Mouse (Mus musculus) intestine, embryonic 15.5 days (tissue): Measurements from ENCODE around the gene Plppr2. TPM values are rescaled to one million over a fixed set of nuclear protein-coding genes. Genes with fewer than 3 reads are reported as not detected.

ENCODE experiments used
- ATAC-seq: fragments of 200-750 bp; cut with Nextera tagmentation; 2 replicates; pipeline ENCODE4 v1.8.0; 2017; ENCODE audit warnings: moderate TSS enrichment, moderate library complexity
- H3K27ac ChIP-seq: fragments of 300-500 bp; sonication (generic); 2 replicates; pipeline ENCODE4 v1.5.1; 2015; ENCODE audit warnings: mild to moderate bottlenecking, inconsistent platforms
- H3K27me3 ChIP-seq: fragments of 300-500 bp; sonication (generic); replicated peaks from 2 replicates; pipeline ENCODE4 v1.6.1; 2015; ENCODE audit warnings: inconsistent platforms
- H3K36me3 ChIP-seq: fragments of 300-500 bp; sonication (generic); 2 replicates; pipeline ENCODE4 v1.6.1; 2015; ENCODE audit warnings: inconsistent platforms
- H3K4me1 ChIP-seq: fragments of 300-500 bp; sonication (generic); replicated peaks from 2 replicates; pipeline ENCODE4 v1.6.1; 2015; ENCODE audit warnings: inconsistent platforms
- H3K4me2 ChIP-seq: fragments of 300-500 bp; sonication (generic); replicated peaks from 2 replicates; pipeline ENCODE4 v1.6.1; 2015; ENCODE audit warnings: mild to moderate bottlenecking, inconsistent platforms
- H3K4me3 ChIP-seq: fragments of 300-500 bp; sonication (generic); replicated peaks from 2 replicates; pipeline ENCODE4 v1.5.1; 2015; ENCODE audit warnings: inconsistent platforms
- H3K9ac ChIP-seq: fragments of 300-500 bp; sonication (generic); 2 replicates; pipeline ENCODE4 v1.6.1; 2015; ENCODE audit warnings: inconsistent platforms
- H3K9me3 ChIP-seq: fragments of 300-500 bp; sonication (generic); 2 replicates; pipeline ENCODE4 v1.6.1; 2016; ENCODE audit warnings: inconsistent platforms
- WGBS: fragments of 180-500 bp; shearing (Covaris S2); methylation state at CpG from one replicate; pipeline ENCODE4 v1.1.7; 2015; 5-methylcytosine and 5-hydroxymethylcytosine counted together
- polyA plus RNA-seq: library from polyadenylated mRNA; unstranded; fragments of >200 nt; fragmentation: Nextera tagmentation; extraction: Ambion mirVana; gene quantifications from 2 replicates; pipeline ENCODE4 v1.2.1, GENCODE M21; 2015

The Plppr2 gene
- 6.9 and 7.0 TPM in 2 replicates for polyA plus RNA-seq

DNA sequence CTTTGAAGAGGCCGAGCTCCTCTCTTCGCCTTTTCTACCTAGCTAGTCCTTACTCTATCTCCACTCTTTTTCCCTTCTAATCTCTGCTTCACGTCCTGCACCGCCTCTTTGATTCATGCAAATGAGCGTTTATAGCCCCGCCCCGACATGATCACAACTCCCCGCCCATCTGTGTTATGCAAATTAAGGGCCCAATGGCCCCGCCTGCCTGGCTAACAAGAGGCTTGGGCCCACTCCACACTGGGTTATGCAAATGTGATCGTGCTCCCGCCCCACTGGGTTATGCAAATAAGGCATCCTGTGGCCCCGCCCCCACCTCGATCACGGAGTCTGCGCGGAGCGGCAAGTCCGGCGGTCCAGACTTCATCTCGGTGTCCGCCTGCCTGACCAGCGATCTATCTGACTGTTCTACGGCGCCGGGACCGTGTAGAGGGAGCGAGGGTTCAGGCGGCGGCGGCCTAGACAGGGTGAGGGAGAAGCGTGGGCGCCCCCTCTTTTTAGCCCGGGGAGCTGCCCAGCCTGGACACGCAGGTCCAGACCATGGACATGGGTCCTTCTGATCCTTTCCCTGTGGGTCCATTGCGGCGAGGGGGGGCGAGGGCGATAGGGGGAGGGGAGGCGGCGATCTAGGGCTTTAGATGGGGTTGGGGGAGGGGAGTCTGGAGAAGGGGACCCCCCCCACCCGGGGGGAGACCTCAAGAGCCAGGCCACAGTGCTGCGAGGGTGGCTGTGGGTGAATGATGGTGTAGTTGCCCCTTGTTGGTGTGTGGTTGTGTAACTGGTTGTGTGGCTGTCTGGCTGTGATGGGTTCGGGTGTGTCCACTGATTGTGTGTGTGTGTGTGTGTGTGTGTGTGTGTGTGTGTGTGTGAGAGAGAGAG lies at the start of gene Plppr2:
Gene Plppr2, plus strand, starts transcription at position 342 of the 879 bp plus-strand sequence.
- Histone ChIP-seq H3K9me3 (no peaks in the 10 kb centered on the region), H3K27ac (0 out of 2 replicates have a peak within 1 kb of the TSS, but pooled peaks have one; percentile 14), H3K4me3 (peak within 1 kb of the TSS; percentile 60), H3K27me3 (no peaks in the 10 kb centered on the region), H3K9ac (peak within 1 kb of the TSS; percentile 46), H3K4me1 (0 out of 2 replicates have a peak, but pooled peaks cover 6% of the 10 kb centered on the region), H3K4me2 (peak within 1 kb of the TSS; percentile 73), H3K36me3 (no peaks in the 10 kb centered on the region)
- peak; percentile 99 for ATAC-seq
- WGBS = 2% methylated on average over 42 of the region's 43 CpGs

DNA sequence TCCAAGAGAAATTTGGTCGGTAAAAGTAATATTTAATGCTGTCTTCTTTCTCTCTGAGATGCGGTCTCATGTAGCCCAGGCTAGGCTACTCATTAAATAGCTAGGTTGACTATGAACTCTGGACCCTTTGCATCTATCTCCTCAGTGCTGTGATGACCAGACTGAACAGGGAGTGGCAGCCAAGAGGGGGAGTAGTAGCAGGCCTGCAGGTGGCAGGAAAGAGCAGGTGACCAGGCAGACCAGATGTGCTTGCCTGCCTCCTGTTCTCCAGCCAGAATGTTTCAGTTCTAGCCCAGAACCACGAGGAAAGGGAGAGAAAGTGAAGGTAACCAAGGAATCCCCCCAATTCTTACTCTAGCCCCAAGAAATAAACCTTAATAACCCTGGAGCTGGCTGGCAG lies 47.6 kb upstream of the Plppr2 start:
- Histone ChIP-seq H3K4me3 (no peak overlapping the region), H3K27ac (no peak overlapping the region), H3K9me3 (no peaks in the 10 kb centered on the region), H3K36me3 (no peaks in the 10 kb centered on the region), H3K4me2 (no peak overlapping the region), H3K4me1 (no peaks in the 10 kb centered on the region), H3K9ac (no peak overlapping the region), H3K27me3 (0 out of 2 replicates have a peak, but pooled peaks cover 4% of the 10 kb centered on the region)
- no peak for ATAC-seq
- 62% methylated on average over 3 of the region's 3 CpGs for WGBS

DNA sequence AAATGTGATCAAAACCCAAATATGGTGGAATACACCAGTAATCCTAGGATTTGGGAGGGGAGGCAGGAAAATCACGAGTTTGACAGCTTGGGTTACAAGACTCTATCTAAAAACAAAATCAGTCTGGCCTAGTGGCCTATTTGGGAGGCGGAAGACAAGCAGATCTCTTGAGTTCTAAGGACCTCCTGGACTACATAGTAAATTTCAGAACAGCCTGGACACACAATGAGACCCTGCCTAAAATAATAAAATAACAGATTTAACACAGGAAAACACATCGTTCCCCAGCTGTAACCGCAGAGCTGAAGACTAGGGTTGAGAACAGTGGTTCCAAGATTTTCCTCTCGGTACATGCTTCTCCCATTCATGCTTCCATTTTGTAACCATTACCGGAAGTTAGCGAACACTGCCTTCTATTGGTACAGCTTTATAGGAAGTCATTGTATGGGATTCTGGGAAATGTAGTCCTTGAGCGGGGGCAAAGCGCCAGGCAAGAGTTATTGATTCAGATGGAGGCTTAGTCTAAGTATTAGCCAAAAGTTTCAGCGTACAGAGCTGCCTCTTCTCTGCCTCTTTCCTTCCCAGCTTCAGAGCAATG lies 35.5 kb upstream of the Plppr2 start:
- no peak overlapping the region for H3K9ac ChIP-seq
- H3K4me1 ChIP-seq = no peaks in the 10 kb centered on the region
- no peaks in the 10 kb centered on the region for H3K9me3 ChIP-seq
- 12% methylated on average over 10 of the region's 10 CpGs for WGBS
- peak overlapping the region; percentile 64 for H3K4me2 ChIP-seq
- peak overlapping the region; percentile 39 for H3K4me3 ChIP-seq
- H3K27me3 ChIP-seq = no peaks in the 10 kb centered on the region
- no peaks in the 10 kb centered on the region for H3K36me3 ChIP-seq
- no peak overlapping the region for H3K27ac ChIP-seq
- ATAC-seq = peak; percentile 94

DNA sequence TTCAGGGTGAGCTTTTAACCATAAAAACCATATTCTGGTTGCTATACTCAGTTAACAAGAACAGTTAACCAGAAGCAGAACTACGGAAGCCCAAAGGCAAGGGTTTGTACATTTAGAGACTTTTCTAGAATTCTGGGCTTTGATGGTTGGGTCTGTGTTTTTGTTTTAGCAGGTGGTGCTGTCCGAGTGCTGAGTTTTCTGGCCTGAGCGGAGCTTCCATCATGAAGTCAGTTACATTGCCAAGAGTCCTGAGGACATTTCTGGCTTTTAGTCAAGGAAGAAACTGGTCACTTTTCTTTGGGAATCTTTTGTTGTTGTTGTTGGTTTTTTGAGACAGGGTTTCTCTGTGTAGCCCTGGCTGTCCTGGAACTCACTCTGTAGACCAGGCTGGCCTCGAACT lies 32.8 kb upstream of the Plppr2 start:
- no peaks in the 10 kb centered on the region for H3K9me3 ChIP-seq
- no peak overlapping the region for H3K4me2 ChIP-seq
- no peaks in the 10 kb centered on the region for H3K4me1 ChIP-seq
- no peaks in the 10 kb centered on the region for H3K36me3 ChIP-seq
- no peak overlapping the region for H3K4me3 ChIP-seq
- 84% methylated on average over 4 of the region's 4 CpGs for WGBS
- no peak overlapping the region for H3K9ac ChIP-seq
- H3K27me3 ChIP-seq = no peaks in the 10 kb centered on the region
- H3K27ac ChIP-seq = no peak overlapping the region
- no peak for ATAC-seq

GRCm38 (mm10) chr9:21908216-21908615 lies 28.6 kb upstream of the Plppr2 start:
- Histone ChIP-seq H3K9ac (no peak overlapping the region), H3K36me3 (no peaks in the 10 kb centered on the region), H3K4me2 (no peak overlapping the region), H3K4me3 (no peak overlapping the region), H3K4me1 (no peaks in the 10 kb centered on the region), H3K27me3 (no peaks in the 10 kb centered on the region), H3K9me3 (no peaks in the 10 kb centered on the region), H3K27ac (no peak overlapping the region)
- ATAC-seq = no peak
- WGBS = 73% methylated on average over 11 of the region's 11 CpGs

DNA sequence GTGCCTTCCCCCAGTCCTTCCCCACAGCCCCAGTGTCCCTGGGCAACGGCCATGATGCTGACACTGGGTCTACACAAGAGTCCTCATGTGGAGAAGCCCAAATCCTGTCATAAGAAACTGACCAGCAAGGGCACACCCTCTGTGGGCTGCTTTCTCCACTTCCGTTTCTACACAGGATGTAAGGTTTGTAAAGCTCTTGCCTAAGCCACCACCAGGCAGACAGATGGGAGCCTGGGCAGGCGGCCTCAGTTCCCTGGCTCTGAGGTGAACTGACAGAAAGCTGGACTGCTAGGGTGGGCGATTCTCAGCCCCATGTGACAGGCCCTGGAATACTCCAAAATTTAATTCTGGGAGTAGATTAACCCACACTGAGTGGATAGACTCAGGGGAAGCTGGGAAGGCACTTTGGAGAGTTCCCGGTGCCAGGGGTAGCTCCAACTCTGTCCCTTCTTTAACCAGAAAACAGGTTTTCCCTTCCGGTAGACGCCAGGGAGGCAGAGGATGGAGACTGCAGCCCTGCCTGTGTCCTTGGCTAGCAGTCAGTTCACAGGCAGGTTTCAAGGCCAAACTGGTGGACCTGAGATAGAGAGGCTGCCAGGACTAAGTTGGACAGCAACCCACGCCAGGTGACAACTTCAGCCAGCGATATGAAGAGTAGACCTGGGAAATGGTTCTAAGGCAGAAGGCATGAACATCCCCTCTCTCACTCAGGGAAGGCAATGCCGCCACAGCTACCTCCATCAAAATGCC lies 27.2 kb upstream of the Plppr2 start:
- Histone ChIP-seq H3K9me3 (no peaks in the 10 kb centered on the region), H3K36me3 (no peaks in the 10 kb centered on the region), H3K4me3 (no peak overlapping the region), H3K4me1 (no peaks in the 10 kb centered on the region), H3K27me3 (no peaks in the 10 kb centered on the region), H3K27ac (no peak overlapping the region), H3K4me2 (no peak overlapping the region), H3K9ac (no peak overlapping the region)
- 70% methylated on average over 10 of the region's 10 CpGs for WGBS
- ATAC-seq = no peak

- Histone ChIP-seq H3K4me3 (peak overlapping the region; percentile 57), H3K9me3 (no peaks in the 10 kb centered on the region), H3K36me3 (no peaks in the 10 kb centered on the region), H3K4me2 (peak overlapping the region; percentile 88), H3K9ac (peak overlapping the region; percentile 63), H3K27me3 (no peaks in the 10 kb centered on the region), H3K4me1 (peaks cover 7% of the 10 kb centered on the region; the same call in 1 of the 2 replicates), H3K27ac (0 out of 2 replicates have a peak overlapping the region, but pooled peaks have one; percentile 74)
- WGBS = 39% methylated on average over 3 of the region's 3 CpGs
- peak; percentile 35 for ATAC-seq
Measured at GRCm38 (mm10) chr9:21916851-21917492, 19.9 kb upstream of the Plppr2 start.

DNA sequence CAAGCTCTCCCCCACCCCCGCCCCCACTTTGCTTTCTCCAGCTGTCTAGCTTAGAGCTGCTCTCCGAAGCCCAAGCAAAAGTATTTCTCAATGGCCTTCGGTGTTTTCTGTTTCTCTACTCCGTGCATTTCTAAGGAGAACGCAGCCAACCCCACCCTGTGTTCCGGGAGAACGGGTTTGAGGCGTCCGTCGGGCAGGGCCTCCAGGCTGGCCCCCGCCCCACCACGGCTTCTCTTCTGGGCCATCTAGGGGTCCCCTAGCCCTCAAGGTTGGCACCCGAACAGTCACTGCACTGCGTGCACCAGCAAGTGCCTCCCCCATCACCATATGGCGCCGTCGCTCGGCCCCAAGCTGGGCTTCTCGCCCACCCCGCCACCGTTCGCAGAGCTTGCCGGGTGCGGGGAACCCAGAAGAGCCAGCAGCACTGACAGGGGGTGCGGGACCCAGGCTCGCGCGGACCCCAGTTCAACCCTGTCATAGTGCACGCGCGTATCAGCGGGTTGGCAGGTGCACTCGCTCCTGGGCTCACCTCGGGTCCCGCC lies 19.3 kb upstream of the Plppr2 start:
- H3K9me3 ChIP-seq = no peaks in the 10 kb centered on the region
- H3K4me1 ChIP-seq = peaks cover 7% of the 10 kb centered on the region; the same call in 1 of the 2 replicates
- H3K9ac ChIP-seq = peak overlapping the region; percentile 63
- peak; percentile 71 for ATAC-seq
- 2% methylated on average over 35 of the region's 35 CpGs for WGBS
- no peaks in the 10 kb centered on the region for H3K27me3 ChIP-seq
- H3K36me3 ChIP-seq = no peaks in the 10 kb centered on the region
- peak overlapping the region; percentile 57 for H3K4me3 ChIP-seq
- H3K27ac ChIP-seq = peak overlapping the region; percentile 74
- peak overlapping the region; percentile 88 for H3K4me2 ChIP-seq

- Histone ChIP-seq H3K4me3 (peak within 1 kb of the TSS; percentile 57), H3K9ac (peak within 1 kb of the TSS; percentile 63), H3K27ac (peak within 1 kb of the TSS; percentile 74), H3K27me3 (no peaks in the 10 kb centered on the region), H3K36me3 (no peaks in the 10 kb centered on the region), H3K4me2 (peak within 1 kb of the TSS; percentile 88), H3K9me3 (no peaks in the 10 kb centered on the region), H3K4me1 (peaks cover 7% of the 10 kb centered on the region; the same call in 1 of the 2 replicates)
- ATAC-seq = peak; percentile 95
- under 1% methylated on average over 36 of the region's 36 CpGs for WGBS
Measured at GRCm38 (mm10) chr9:21918035-21918592, 18.7 kb upstream of the Plppr2 start, which contains the start of gene Rab3d. Gene Rab3d, minus strand, starts transcription at chr9:21918192.

DNA sequence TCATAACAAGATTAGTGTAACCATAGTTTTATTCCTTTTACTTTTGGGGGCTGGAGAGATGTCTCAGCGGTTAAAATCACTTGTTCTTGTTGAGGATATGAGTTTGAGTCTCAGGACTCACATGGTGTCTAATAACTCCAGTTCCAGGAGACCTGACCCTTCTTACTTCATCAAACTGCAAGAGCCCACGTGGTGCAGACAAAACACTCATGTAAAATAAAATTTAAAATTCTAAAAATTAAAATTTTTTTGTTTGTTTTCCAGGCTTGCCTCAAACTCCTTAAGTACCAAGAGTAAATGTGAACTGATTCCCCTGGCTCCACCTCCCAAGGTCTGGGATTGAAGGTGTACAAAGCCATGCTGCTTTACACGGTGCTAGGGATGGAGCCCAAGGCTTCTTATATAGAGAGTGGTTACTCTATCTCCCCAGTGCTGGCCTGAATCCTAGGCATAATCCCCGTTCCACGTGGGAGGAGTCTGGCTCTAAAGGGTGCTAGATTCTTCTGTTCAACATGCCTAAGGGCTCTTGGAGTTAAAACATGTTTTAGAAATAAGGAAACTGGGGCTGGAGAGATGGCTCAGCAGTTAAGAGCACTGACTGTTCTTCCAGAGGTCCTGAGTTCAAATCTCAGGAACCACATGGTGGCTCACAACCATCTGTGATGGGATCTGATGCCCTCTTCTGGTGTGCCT lies 18.0 kb upstream of the Plppr2 start:
- Histone ChIP-seq H3K4me3 (no peak overlapping the region), H3K9me3 (no peaks in the 10 kb centered on the region), H3K27me3 (no peaks in the 10 kb centered on the region), H3K36me3 (no peaks in the 10 kb centered on the region), H3K4me2 (peak overlapping the region; percentile 88), H3K27ac (no peak overlapping the region), H3K4me1 (peaks cover 10% of the 10 kb centered on the region; the same call in 1 of the 2 replicates), H3K9ac (no peak overlapping the region)
- ATAC-seq = no peak
- 25% methylated on average over 5 of the region's 5 CpGs for whole genome bisulfite sequencing

DNA sequence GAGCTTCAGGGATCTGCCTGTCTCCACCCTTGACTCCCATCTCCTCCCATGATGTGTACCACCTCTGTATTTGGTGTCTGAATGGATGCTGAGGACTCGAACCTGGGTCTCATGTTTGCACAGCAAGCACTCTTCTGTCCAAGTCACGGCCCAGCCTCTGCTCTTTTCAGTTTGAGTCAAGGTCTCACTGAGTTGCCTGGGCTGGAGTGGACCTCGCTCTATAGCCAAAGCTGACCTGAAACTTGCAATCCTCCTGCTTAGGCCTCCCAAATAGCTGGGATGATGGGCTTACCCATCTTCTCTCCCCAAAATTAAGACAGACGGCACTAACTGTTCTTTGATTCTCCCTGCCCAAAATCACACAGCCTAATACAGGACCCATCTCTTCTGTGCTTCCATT lies 13.8 kb upstream of the Plppr2 start:
- Histone ChIP-seq H3K4me2 (no peak overlapping the region), H3K9me3 (no peaks in the 10 kb centered on the region), H3K4me1 (peaks cover 15% of the 10 kb centered on the region; the same call in 1 of the 2 replicates), H3K27me3 (no peaks in the 10 kb centered on the region), H3K4me3 (no peak overlapping the region), H3K27ac (no peak overlapping the region), H3K9ac (no peak overlapping the region), H3K36me3 (no peaks in the 10 kb centered on the region)
- WGBS = 88% methylated on average over 4 of the region's 4 CpGs
- ATAC-seq = no peak
